Mouse (Mus musculus) neural tube, embryonic 13.5 days (tissue): ENCODE data around the gene Syne1. TPM values are rescaled to one million over a fixed set of nuclear protein-coding genes. Genes with fewer than 3 reads are reported as not detected.

Experiments used
- ATAC-seq: fragments of 200-750 bp; cut with Nextera tagmentation; 2 replicates; pipeline ENCODE4 v1.8.0; 2017; ENCODE audit warnings: low read depth, mild to moderate bottlenecking, moderate TSS enrichment, moderate library complexity
- H3K27ac ChIP-seq: fragments of 300-500 bp; sonication (generic); replicated peaks from 2 replicates; pipeline ENCODE4 v1.5.1; 2015; ENCODE audit warnings: moderate library complexity, mild to moderate bottlenecking, inconsistent platforms
- H3K27me3 ChIP-seq: fragments of 300-500 bp; sonication (generic); 2 replicates; pipeline ENCODE4 v1.6.1; 2015; ENCODE audit warnings: mild to moderate bottlenecking, inconsistent platforms
- H3K36me3 ChIP-seq: fragments of 300-500 bp; sonication (generic); 2 replicates; pipeline ENCODE4 v1.6.1; 2015; ENCODE audit warnings: mild to moderate bottlenecking, inconsistent platforms
- H3K4me1 ChIP-seq: fragments of 300-500 bp; sonication (generic); replicated peaks from 2 replicates; pipeline ENCODE4 v1.6.1; 2015; ENCODE audit warnings: inconsistent platforms
- H3K4me2 ChIP-seq: fragments of 300-500 bp; sonication (generic); 2 replicates; pipeline ENCODE4 v1.6.1; 2015; ENCODE audit warnings: inconsistent platforms, mild to moderate bottlenecking, moderate library complexity
- H3K4me3 ChIP-seq: fragments of 300-500 bp; sonication (generic); 2 replicates; pipeline ENCODE4 v1.5.1; 2015; ENCODE audit warnings: mild to moderate bottlenecking, inconsistent platforms
- H3K9ac ChIP-seq: fragments of 300-500 bp; sonication (generic); 2 replicates; pipeline ENCODE4 v1.6.1; 2015; ENCODE audit warnings: moderate library complexity, mild to moderate bottlenecking, inconsistent platforms
- H3K9me3 ChIP-seq: fragments of 300-500 bp; sonication (generic); 2 replicates; pipeline ENCODE4 v1.6.1; 2016; ENCODE audit warnings: inconsistent platforms
- WGBS: fragments of 180-500 bp; shearing (Covaris S2); methylation state at CpG from one replicate; pipeline ENCODE4 v1.1.7; 2015; 5-methylcytosine and 5-hydroxymethylcytosine counted together
- polyA plus RNA-seq: library from polyadenylated mRNA; unstranded; fragments of >200 nt; fragmentation: Nextera tagmentation; extraction: Ambion mirVana; gene quantifications from 2 replicates; pipeline ENCODE4 v1.2.1, GENCODE M21; 2015

Gene Syne1
- polyA plus RNA-seq, 1 experiment from 2014 or later = 8.1 TPM

DNA sequence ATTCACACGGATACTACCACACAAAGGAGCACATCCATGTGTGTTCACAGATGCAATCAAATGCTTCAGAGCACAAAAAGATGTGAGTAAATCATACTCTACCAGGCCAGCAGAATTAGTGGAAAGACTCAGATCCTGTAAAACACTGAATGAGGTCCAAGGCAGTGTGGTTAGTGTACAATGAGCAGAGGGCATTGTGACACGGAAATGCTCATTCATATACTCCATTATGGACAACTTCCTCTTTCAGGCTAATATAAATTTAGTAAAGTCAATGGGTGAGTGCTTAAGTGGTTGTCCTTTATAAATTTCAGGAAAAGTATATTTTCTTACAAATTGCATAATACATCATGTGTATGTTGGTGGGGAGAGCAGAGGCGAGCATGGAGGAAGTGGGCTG, 484.2 kb downstream of the Syne1 start:
- Histone ChIP-seq H3K36me3 (no peaks in the 10 kb centered on the region), H3K4me3 (no peak overlapping the region), H3K27me3 (no peaks in the 10 kb centered on the region), H3K27ac (no peak overlapping the region), H3K4me1 (no peaks in the 10 kb centered on the region), H3K4me2 (no peak overlapping the region), H3K9me3 (no peaks in the 10 kb centered on the region), H3K9ac (no peak overlapping the region)
- ATAC-seq = no peak
- 90% methylated on average over 3 of the region's 3 CpGs for WGBS

DNA sequence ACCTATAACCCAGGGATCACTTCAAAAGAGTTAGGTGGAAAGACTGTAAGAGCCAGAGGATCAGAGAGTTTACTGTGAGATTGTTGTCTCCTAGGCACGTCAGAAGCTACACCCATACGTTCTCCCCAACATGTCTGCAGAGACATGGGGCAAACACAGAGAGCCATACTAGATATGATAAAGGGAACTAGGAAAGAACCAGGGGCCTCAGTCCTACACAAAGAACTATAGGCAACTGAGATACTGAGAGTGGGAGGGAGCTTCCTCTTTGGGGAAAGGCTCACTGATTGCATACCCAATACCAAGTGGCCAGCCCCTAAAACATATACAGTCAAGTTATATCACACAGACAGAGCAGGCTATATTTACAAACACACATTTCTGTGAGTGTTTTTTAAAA, 491.3 kb downstream of the Syne1 start:
- no peaks in the 10 kb centered on the region for H3K9me3 ChIP-seq
- H3K9ac ChIP-seq = no peak overlapping the region
- no peaks in the 10 kb centered on the region for H3K27me3 ChIP-seq
- no peak overlapping the region for H3K27ac ChIP-seq
- H3K36me3 ChIP-seq = peaks cover 6% of the 10 kb centered on the region; the same call in 1 of the 2 replicates
- 0 out of 2 replicates have a peak, but pooled peaks cover 7% of the 10 kb centered on the region for H3K4me1 ChIP-seq
- H3K4me2 ChIP-seq = no peak overlapping the region
- no peak for ATAC-seq
- 95% methylated on average over 2 of the region's 2 CpGs for WGBS
- no peak overlapping the region for H3K4me3 ChIP-seq

DNA sequence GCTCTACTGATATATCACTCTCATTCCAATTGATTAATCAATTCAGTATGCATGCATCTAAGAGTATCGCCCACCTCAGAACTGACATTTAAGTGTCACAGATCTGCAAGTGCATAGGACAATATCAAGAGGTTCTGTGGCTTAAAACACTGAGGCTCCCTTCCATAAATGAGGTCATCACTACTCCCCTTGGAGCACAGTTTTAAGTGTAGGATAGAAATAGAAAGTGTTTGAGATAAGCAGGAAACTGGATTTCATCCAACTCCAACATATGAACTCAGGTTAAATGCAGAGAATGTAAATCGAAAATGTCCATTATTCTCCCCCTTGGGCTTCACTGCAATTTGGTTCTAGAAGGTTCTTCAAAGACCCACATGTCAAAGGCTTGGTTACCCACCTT, 492.4 kb downstream of the Syne1 start:
- H3K4me1 ChIP-seq = 0 out of 2 replicates have a peak, but pooled peaks cover 7% of the 10 kb centered on the region
- H3K27ac ChIP-seq = no peak overlapping the region
- no peaks in the 10 kb centered on the region for H3K9me3 ChIP-seq
- no peak overlapping the region for H3K4me2 ChIP-seq
- 78% methylated on average over 2 of the region's 2 CpGs for WGBS
- no peak for ATAC-seq
- no peak overlapping the region for H3K9ac ChIP-seq
- H3K36me3 ChIP-seq = peaks cover 6% of the 10 kb centered on the region; the same call in 1 of the 2 replicates
- no peak overlapping the region for H3K4me3 ChIP-seq
- no peaks in the 10 kb centered on the region for H3K27me3 ChIP-seq

DNA sequence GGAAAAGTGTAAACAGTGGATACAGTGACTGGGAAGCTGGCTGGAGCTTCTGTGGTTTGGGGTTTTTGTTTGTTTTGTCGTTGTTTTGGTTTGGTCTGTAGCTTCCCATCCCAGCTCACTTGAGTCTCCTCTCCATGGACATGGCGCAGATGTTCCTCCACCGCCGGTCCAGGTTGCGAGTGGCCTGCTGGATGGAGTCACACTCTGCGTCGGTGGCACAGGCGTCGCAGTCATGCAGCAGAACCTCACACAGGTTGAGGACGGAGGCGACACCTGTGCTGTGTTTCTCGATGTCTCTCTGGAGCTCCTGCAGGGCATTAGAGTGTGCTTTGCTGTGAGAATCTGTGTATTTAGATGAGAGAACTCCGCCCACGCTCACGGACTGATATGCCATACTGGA, 493.6 kb downstream of the Syne1 start:
- no peak overlapping the region for H3K27ac ChIP-seq
- H3K9me3 ChIP-seq = no peaks in the 10 kb centered on the region
- no peak for ATAC-seq
- peaks cover 6% of the 10 kb centered on the region; the same call in 1 of the 2 replicates for H3K36me3 ChIP-seq
- H3K4me2 ChIP-seq = no peak overlapping the region
- no peak overlapping the region for H3K4me3 ChIP-seq
- H3K9ac ChIP-seq = no peak overlapping the region
- WGBS = 93% methylated on average over 15 of the region's 15 CpGs
- H3K4me1 ChIP-seq = 0 out of 2 replicates have a peak, but pooled peaks cover 7% of the 10 kb centered on the region
- H3K27me3 ChIP-seq = no peaks in the 10 kb centered on the region

DNA sequence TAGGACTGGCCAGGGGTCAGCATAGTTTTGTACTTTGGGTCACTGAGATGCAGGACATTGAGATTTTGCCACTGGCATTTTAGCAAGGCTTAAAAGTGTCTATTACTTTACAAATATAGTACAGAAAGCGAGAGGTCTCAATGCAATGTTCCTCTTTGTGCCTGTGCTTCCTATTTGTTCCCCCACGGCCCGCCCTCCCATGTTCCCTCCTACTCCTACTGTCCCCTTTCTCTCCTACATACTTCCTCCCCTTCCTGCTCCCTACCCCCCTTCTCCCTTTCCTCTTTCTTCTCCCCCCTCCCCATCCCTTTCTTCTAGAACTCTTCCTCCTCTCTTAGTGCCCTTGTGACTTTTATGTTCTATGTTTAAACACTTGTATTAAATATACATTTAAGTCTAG, 494.3 kb downstream of the Syne1 start:
- peaks cover 6% of the 10 kb centered on the region; the same call in 1 of the 2 replicates for H3K36me3 ChIP-seq
- H3K4me3 ChIP-seq = no peak overlapping the region
- 65% methylated on average over 3 of the region's 3 CpGs for WGBS
- H3K9ac ChIP-seq = no peak overlapping the region
- no peak overlapping the region for H3K4me2 ChIP-seq
- H3K27ac ChIP-seq = no peak overlapping the region
- no peaks in the 10 kb centered on the region for H3K27me3 ChIP-seq
- H3K4me1 ChIP-seq = 0 out of 2 replicates have a peak, but pooled peaks cover 7% of the 10 kb centered on the region
- no peak for ATAC-seq
- no peaks in the 10 kb centered on the region for H3K9me3 ChIP-seq

DNA sequence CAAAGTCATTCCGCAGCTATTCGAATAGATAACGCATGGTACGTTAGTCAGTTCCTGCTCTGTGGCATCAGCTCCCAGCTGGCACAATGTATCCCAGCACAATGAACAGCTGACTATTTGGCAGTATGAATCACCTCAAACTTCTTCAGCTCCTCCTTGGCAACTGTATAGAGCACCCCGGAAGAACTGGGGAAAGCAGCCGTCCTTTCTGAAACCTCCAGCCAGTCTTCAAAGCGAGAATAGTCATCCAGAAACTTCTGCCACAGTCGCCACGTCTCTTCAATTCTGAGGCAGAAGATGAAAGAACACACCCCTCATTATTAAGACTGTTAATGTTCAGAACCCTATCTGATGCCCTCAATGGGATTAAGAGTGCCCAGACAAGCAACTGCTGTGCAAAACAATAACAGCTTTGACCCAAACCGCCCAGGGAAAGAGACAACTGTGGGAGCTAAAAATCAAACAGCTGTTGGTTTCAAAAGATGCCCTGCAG, 495.0 kb downstream of the Syne1 start:
- Histone ChIP-seq H3K4me3 (no peak overlapping the region), H3K9me3 (no peaks in the 10 kb centered on the region), H3K9ac (no peak overlapping the region), H3K4me2 (no peak overlapping the region), H3K27me3 (no peaks in the 10 kb centered on the region), H3K4me1 (0 out of 2 replicates have a peak, but pooled peaks cover 7% of the 10 kb centered on the region), H3K27ac (no peak overlapping the region), H3K36me3 (peaks cover 6% of the 10 kb centered on the region; the same call in 1 of the 2 replicates)
- ATAC-seq = no peak
- 52% methylated on average over 10 of the region's 10 CpGs for WGBS

DNA sequence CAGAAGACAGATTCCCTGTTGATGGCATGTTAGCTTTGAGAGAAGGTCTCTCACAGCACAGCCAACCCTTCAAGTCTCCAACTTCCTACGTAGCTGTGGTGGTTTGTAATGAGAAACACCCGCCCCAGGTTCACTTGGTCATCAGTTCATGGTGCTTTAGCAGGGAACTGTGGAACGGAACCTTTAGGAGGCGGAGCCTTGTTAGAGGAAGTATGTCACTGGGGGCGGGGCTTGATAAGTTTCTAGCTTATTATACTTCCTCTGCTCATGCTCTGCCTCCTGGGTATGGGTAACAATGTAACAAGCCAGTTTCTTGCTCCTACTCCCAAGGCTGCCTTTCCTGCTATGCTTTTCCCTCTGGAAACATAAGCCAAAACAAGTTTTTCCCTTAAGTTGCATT, 505.6 kb downstream of the Syne1 start:
- 89% methylated on average over 5 of the region's 5 CpGs for WGBS

DNA sequence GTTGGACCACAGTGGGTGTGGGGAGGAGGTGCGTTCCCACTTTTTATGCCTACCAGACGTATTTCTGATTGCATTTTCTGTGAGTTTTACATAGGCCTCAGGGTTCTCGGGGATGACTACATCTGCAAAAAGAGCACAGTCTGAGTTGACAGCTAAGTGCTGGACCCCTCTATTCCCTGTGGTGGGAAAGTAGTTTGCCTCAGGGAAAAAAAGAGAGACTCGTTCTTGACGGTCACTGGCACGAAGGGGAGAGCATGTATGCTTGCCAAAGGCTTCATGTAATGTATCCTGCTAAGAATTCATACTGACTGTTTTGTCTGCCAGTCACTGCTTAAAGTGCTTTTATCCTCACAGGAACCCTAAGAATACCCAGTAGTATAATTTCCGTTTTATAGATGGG, 506.1 kb downstream of the Syne1 start:
- H3K4me3 ChIP-seq = no peak overlapping the region
- H3K9ac ChIP-seq = no peak overlapping the region
- no peak overlapping the region for H3K4me2 ChIP-seq
- 74% methylated on average over 7 of the region's 7 CpGs for WGBS
- ATAC-seq = no peak
- H3K27ac ChIP-seq = no peak overlapping the region
- peaks cover 5% of the 10 kb centered on the region; the same call in 1 of the 2 replicates for H3K4me1 ChIP-seq
- no peaks in the 10 kb centered on the region for H3K9me3 ChIP-seq
- H3K27me3 ChIP-seq = no peaks in the 10 kb centered on the region
- peaks cover 40% of the 10 kb centered on the region for H3K36me3 ChIP-seq

More for the DNA sequence above, 505.6 kb downstream of the Syne1 start:
- no peak for ATAC-seq
- no peak overlapping the region for H3K4me3 ChIP-seq
- peaks cover 36% of the 10 kb centered on the region for H3K36me3 ChIP-seq
- no peaks in the 10 kb centered on the region for H3K9me3 ChIP-seq
- H3K27ac ChIP-seq = no peak overlapping the region
- peaks cover 5% of the 10 kb centered on the region; the same call in 1 of the 2 replicates for H3K4me1 ChIP-seq
- H3K9ac ChIP-seq = no peak overlapping the region
- no peak overlapping the region for H3K4me2 ChIP-seq
- no peaks in the 10 kb centered on the region for H3K27me3 ChIP-seq

DNA sequence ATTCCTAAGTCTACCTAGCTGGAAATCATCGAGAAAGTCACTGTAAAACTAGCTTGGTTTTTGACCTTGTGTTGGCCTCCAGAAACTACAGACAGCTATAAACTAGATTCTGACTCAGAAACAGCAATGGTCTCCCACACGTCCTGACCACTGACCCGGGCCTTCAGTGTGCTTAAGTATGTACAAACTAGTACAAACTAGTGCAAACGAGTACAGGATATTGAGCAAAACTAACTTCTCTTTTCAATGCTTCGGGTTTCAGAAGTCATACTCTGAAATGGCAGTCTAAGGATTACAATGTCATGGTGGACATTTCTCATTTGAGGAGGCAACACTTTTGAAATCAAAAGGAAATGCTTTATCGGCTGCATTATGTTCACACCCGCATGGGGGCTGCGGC, 506.8 kb downstream of the Syne1 start:
- 92% methylated on average over 8 of the region's 8 CpGs for WGBS
- no peak overlapping the region for H3K27ac ChIP-seq
- peaks cover 44% of the 10 kb centered on the region for H3K36me3 ChIP-seq
- no peak overlapping the region for H3K4me2 ChIP-seq
- no peak for ATAC-seq
- no peaks in the 10 kb centered on the region for H3K9me3 ChIP-seq
- no peaks in the 10 kb centered on the region for H3K27me3 ChIP-seq
- no peak overlapping the region for H3K4me3 ChIP-seq
- no peak overlapping the region for H3K9ac ChIP-seq
- peaks cover 5% of the 10 kb centered on the region; the same call in 1 of the 2 replicates for H3K4me1 ChIP-seq

DNA sequence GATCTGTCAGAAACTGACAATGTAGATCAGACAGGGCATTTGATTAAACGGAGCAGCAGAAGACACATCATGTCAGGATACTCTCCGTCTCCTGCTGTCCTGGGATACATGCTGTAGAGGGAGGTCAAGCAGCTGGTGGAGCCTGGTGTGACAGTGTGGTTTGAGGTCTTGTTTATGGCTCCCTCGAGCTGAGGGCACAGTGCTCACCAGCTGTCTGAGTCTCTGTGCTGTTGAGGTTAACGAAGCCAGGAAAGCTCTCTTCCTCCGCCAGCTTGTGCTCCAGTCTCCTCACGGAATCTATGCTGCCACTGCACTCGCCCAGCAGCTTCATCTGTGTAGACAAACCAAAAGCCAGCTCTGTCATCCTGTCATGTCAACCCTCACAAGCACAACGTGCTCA, 510.0 kb downstream of the Syne1 start:
- no peak for ATAC-seq
- H3K9ac ChIP-seq = no peak overlapping the region
- no peak overlapping the region for H3K27ac ChIP-seq
- H3K4me1 ChIP-seq = peaks cover 5% of the 10 kb centered on the region; the same call in 1 of the 2 replicates
- no peak overlapping the region for H3K4me3 ChIP-seq
- peaks cover 30% of the 10 kb centered on the region for H3K36me3 ChIP-seq
- no peaks in the 10 kb centered on the region for H3K9me3 ChIP-seq
- no peak overlapping the region for H3K4me2 ChIP-seq
- 53% methylated on average over 8 of the region's 8 CpGs for WGBS
- no peaks in the 10 kb centered on the region for H3K27me3 ChIP-seq

DNA sequence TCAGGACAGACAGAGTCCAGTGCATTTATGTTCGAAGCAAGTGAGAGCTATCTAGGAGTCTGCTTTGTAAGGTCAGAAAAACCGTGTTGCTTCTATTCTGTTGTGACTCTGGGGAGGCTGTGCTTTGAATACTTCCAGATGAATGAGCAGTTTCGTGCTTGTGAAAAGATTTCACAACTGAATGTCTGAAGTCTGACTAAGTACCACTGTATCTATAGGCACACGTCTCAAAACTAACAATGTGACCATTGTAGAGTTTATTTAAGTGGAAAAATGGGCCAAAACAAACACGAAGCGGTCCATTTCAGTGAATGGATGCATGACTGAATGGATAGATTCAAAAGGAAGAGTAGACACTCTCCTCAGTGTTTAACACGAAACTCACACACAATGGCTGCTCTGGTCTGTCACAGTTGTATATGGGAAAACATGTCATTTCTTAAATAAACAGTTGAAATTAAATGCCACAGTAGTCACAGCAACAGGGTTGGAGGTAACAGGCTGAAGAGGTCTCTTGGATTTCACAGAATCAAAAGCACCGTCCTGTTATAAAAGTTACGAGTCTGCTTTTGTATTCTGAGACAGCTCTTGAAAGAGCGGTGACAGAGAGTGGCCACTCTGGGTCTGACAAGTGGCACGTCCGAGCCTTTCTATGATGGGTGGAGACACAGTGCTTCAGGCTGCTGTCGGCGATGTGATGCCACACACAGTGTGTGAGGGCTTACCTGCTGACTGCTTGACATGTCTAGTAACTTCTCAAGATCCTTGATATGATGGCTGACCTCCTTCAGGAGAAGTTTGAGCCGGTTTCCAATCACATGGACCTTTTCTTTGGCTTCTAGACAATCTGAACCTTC, 518.9 kb downstream of the Syne1 start:
- ATAC-seq = peak; percentile 78
- Histone ChIP-seq H3K9ac (no peak overlapping the region), H3K27ac (no peak overlapping the region), H3K4me2 (no peak overlapping the region), H3K4me1 (0 out of 2 replicates have a peak, but pooled peaks cover 5% of the 10 kb centered on the region), H3K27me3 (0 out of 2 replicates have a peak, but pooled peaks cover 3% of the 10 kb centered on the region), H3K9me3 (no peaks in the 10 kb centered on the region), H3K4me3 (no peak overlapping the region), H3K36me3 (peaks cover 10% of the 10 kb centered on the region; the same call in 1 of the 2 replicates)
- WGBS = 29% methylated on average over 15 of the region's 15 CpGs

DNA sequence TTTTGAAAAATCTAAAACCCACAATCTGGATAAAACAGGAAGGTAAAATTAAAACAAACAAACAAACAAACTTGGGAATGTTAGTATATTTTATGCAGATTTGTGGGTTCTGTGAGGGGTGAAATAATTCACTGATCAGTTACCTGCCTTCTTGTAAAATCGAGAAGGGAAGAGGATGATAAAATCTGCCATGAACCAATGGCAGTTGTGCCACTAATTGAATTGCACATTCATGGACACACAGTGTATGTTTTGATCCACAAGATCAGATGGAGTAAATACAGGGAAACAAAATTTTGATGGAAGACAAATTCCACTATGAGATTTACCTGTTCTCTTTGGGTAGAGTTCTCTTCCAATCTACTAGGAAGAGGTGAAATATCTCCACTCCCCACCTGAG, 521.4 kb downstream of the Syne1 start:
- WGBS = 88% methylated on average over 1 of the region's 1 CpGs
- no peak overlapping the region for H3K27ac ChIP-seq
- no peak overlapping the region for H3K4me3 ChIP-seq
- 0 out of 2 replicates have a peak, but pooled peaks cover 3% of the 10 kb centered on the region for H3K27me3 ChIP-seq
- no peak overlapping the region for H3K9ac ChIP-seq
- no peaks in the 10 kb centered on the region for H3K9me3 ChIP-seq
- 0 out of 2 replicates have a peak, but pooled peaks cover 5% of the 10 kb centered on the region for H3K4me1 ChIP-seq
- no peak for ATAC-seq
- 0 out of 2 replicates have a peak, but pooled peaks cover 6% of the 10 kb centered on the region for H3K36me3 ChIP-seq
- no peak overlapping the region for H3K4me2 ChIP-seq
